Mouse (Mus musculus) macrophage (primary cell): ENCODE data around the gene Atf7ip. TPM values are rescaled to one million over a fixed set of nuclear protein-coding genes. Genes with fewer than 3 reads are reported as not detected.

Experiments
- H3K27ac ChIP-seq: fragments of 350-480 bp; formaldehyde crosslinking; 2 replicates; pipeline ENCODE4 v1.9.0; 2021
- H3K36me3 ChIP-seq: fragments of 350-480 bp; formaldehyde crosslinking; 2 replicates; pipeline ENCODE4 v1.9.0; 2021; ENCODE audit errors: inconsistent target
- H3K4me3 ChIP-seq: fragments of 350-480 bp; formaldehyde crosslinking; 2 replicates; pipeline ENCODE4 v1.9.0; 2021; ENCODE audit errors: inconsistent target
- H3K79me2 ChIP-seq: fragments of 350-480 bp; formaldehyde crosslinking; 2 replicates; pipeline ENCODE4 v1.9.0; 2021; ENCODE audit errors: inconsistent target
- WGBS: methylation state at CpG from one replicate; pipeline ENCODE4 v1.1.7; 2026; ENCODE audit warnings: inconsistent platforms; ENCODE audit not compliant: missing documents; 5-methylcytosine and 5-hydroxymethylcytosine counted together
- polyA plus RNA-seq: library from polyadenylated mRNA; stranded (reverse); fragments of 250-400 nt; gene quantifications from 3 replicates; pipeline ENCODE4 v1.2.4, GENCODE M21; 2018; ENCODE audit warnings: inconsistent platforms

Atf7ip gene
- polyA plus RNA-seq, 1 experiment from 2014 or later: 34.6 TPM

DNA sequence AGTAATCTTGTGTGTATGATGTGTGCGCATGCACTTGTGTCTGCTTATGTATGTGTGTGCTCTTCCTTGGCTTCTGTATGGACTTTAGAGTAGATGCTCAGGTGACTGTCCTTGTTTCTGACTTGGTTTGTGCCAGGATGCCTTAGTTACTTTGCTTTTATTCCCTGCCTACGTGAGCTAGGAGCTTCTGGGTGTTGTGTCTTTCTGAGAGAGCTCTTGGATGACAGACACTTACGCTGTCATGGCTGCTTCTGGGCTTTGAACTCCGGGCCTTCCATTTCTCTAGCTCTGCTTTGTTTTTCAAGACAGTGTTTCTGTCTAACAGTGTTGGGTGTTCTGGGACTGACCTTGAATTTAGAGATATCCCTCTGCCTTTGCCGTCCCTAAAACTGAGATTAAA is 16.7 kb downstream of the Atf7ip start:
- Histone ChIP-seq H3K36me3 (peaks cover 4% of the 10 kb centered on the region), H3K4me3 (no peak overlapping the region), H3K27ac (no peak overlapping the region), H3K79me2 (peaks cover 82% of the 10 kb centered on the region)
- 96% methylated on average over 5 of the region's 5 CpGs for WGBS

DNA sequence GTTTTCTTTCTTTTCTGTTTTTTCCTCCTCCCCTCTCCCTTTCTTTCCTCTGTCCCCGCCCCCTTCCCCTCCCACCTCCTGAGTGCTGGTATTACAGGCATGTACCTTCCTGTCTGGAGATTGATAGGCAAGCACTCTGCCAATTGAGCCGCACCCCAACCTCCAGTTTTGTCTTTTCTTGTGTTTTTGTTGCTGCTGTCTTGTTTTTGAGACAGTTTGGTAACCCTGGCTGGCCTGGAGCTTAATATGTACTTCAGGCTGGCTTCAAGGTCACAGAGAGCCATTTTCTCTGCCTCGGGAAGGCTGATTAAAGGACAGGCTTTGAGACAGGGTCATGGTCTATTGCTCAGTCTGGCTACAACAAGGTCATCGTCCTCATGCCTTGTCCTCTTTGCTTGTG is 18.8 kb downstream of the Atf7ip start:
- H3K79me2 ChIP-seq: peaks cover 100% of the 10 kb centered on the region
- H3K27ac ChIP-seq: no peak overlapping the region
- WGBS: 83% methylated on average over 4 of the region's 4 CpGs
- H3K4me3 ChIP-seq: no peak overlapping the region
- peaks cover 4% of the 10 kb centered on the region for H3K36me3 ChIP-seq

DNA sequence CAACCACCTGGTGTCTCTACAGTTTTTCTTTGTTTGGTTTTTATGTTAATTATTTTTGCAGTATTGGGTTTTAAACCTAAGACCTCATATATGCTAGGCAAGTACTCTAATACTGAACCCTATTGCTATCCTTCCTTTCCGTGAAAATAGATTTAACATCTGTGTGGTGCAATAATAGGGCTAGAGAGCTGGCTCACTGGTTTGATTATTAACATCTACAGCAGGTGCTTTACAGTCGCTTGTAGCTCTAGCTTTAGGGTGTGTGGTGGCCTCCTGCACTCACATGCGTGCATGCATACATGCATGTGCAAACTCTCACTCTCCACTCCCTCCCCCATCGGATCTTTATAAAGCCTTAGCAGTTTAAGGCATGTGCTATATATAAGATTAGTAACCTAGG is 19.6 kb downstream of the Atf7ip start:
- Histone ChIP-seq H3K79me2 (peaks cover 100% of the 10 kb centered on the region), H3K4me3 (no peak overlapping the region), H3K36me3 (peaks cover 4% of the 10 kb centered on the region), H3K27ac (no peak overlapping the region)
- 100% methylated on average over 4 of the region's 4 CpGs for WGBS

DNA sequence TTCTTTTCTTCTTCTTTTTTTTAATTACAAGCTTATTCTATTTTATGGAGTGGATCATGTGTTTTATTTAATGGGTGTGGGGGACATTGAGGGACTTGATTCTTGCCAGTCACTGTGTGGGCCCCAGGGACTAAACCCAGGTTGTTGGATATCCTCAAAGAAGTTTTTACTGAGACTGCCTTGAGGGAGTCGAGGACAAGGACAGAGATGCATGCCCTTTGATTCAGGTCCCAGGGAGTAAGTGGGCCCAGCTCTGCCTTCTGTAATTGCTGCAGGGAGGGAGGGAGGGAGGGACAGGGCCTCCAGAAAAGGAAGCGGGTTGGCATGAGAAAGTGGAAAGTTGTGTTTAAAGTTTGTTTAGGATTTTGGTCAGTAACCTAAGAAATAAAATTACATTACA is 23.2 kb downstream of the Atf7ip start:
- Histone ChIP-seq H3K4me3 (no peak overlapping the region), H3K79me2 (peaks cover 100% of the 10 kb centered on the region), H3K36me3 (peaks cover 4% of the 10 kb centered on the region; the same call in 1 of the 2 replicates), H3K27ac (no peak overlapping the region)
- WGBS: 83% methylated on average over 2 of the region's 2 CpGs

DNA sequence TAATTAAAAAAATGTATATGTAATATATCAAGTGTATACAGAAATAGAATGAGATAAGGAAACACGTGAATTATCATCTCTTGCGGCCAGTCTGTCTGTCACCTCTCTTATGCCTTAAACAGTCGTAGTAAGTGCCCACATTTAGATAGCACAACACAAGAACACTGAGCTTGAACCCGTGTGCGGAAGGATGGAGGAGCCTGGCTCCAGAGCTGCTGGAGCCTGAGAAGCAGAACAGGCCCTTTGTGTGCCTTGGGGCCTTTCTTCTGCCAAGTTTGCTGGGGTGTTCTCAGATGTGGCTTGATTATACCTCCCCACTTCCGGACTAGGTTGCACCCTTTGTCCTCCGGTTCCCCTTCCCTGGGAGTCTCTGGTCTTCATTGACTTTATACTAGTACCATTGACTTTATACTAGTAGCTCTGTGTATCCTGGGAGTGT is 25.8 kb downstream of the Atf7ip start:
- Histone ChIP-seq H3K36me3 (no peaks in the 10 kb centered on the region), H3K27ac (no peak overlapping the region), H3K4me3 (no peak overlapping the region), H3K79me2 (peaks cover 100% of the 10 kb centered on the region)
- WGBS: 39% methylated on average over 7 of the region's 7 CpGs

DNA sequence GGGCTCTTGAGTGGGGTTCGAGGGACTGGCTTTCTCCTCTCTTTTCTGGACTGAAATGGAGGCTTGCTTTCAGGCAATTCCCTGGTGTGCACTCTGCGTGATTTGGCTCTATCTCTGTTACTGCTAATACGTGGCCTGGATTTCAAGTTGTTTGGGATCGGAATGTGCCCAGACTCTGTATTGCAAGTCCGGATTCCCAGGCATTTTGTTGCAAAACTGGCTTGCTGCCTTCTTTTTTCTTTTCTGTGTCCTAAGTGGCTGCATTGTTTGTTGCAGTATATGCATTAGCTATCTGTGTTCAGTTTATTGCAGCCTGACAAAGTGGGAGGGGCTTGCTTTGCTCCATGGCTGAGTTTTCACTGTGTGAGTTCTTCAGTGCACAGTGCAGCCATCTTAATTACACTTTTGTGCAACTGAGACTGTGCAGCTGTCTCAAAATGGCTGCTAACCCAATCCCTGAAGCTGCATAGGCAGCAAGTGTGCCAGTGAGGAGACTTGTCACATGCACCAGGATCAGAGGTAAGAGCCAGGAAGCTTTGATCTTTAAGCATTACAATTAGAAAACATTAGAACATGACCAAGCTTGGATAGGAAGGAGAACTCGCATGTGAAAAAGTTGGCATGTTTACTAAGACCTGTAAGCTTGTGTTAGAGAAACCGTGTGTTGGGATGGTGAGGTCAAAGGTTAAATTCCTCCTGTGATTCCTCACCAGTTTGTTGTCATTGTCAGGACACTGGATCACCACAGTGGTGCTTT is 26.7 kb downstream of the Atf7ip start:
- Histone ChIP-seq H3K79me2 (peaks cover 100% of the 10 kb centered on the region), H3K27ac (no peak overlapping the region), H3K36me3 (peaks cover 3% of the 10 kb centered on the region; the same call in 1 of the 2 replicates), H3K4me3 (no peak overlapping the region)
- WGBS: 78% methylated on average over 7 of the region's 7 CpGs

DNA sequence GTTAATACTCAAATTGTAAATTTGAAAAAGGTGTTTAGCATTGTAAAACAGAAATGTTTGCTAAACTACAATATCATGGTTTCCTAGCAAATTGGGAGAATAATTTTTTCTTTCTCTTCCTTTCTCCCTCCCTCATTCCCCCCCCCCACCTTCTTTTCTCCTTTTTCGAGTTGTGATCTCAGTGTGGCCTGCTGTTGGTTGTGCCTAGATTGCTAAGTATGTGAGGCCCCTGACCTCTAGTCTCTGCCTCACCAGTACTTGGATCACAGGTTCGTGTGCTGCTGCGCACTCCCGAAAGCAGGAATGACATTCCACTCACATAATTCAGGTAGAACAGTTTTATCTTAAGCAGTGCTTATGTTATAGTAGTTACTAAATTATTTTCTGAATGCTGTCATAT is 27.8 kb downstream of the Atf7ip start:
- WGBS: 63% methylated on average over 1 of the region's 4 CpGs
- H3K79me2 ChIP-seq: peaks cover 100% of the 10 kb centered on the region
- peaks cover 7% of the 10 kb centered on the region; the same call in 1 of the 2 replicates for H3K36me3 ChIP-seq
- H3K4me3 ChIP-seq: no peak overlapping the region
- H3K27ac ChIP-seq: no peak overlapping the region

DNA sequence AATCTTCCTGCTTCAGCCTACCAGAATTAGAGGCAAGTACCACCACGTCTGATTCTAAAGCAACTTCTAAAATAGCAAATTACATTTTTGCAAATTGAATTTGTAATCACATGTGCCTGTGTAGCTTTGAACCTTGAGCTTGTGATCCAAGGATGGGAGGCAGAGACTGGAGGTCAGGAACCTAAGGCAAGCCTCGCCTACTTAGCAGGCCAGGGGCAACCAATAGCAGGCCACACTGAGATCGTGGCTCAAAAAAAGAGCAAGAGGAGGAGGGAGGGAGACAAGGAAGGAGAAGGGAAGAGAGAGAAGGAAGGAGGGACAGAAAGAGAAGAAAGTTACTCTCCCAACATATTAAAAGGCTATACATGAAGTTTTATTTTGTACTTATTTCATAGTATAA is 28.5 kb downstream of the Atf7ip start:
- 81% methylated on average over 3 of the region's 3 CpGs for WGBS
- H3K36me3 ChIP-seq: peaks cover 7% of the 10 kb centered on the region; the same call in 1 of the 2 replicates
- H3K79me2 ChIP-seq: peaks cover 100% of the 10 kb centered on the region
- H3K27ac ChIP-seq: no peak overlapping the region
- no peak overlapping the region for H3K4me3 ChIP-seq

DNA sequence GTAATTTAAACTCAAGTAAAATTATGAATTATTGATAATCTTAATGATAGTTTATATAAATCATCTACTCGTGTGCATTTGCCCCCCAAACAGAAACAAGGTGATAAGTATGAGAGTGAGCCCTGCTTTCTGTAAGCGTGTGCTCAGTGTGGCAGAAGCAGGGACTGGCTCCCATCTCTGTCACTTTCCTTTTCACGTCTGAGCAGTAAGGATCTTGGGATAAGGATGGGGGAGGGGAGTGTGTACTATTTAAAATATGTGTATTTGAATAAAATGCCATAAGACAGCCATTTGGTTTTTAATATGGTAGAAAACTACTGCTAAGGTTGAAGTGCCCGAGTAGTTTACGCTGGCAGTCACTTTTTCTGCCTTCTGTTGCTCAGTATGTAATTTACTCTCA is 29.2 kb downstream of the Atf7ip start:
- Histone ChIP-seq H3K36me3 (peaks cover 14% of the 10 kb centered on the region; the same call in 1 of the 2 replicates), H3K27ac (no peak overlapping the region), H3K4me3 (no peak overlapping the region), H3K79me2 (peaks cover 100% of the 10 kb centered on the region)
- 87% methylated on average over 5 of the region's 5 CpGs for WGBS

DNA sequence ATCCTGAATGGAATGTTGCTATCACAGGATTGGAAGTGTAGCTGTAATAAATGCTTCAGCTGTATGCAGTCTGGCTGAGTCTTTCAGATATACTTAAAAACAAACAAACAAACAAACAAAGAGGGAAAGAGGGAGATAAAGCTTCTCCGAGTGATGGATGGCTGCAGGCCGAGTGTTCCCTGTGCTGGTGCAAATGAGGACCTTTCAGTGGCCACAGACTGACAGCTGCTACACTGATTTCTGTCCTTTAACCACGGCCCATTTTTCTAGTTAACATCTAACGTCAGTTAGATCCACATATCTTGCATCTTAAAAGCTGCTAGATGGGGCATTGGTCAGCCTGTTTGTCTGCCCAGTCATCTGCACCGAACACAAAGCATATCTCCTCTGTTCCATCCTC is 30.2 kb downstream of the Atf7ip start:
- Histone ChIP-seq H3K36me3 (peaks cover 15% of the 10 kb centered on the region; the same call in 1 of the 2 replicates), H3K27ac (no peak overlapping the region), H3K4me3 (no peak overlapping the region), H3K79me2 (peaks cover 100% of the 10 kb centered on the region)
- WGBS: 76% methylated on average over 5 of the region's 5 CpGs

DNA sequence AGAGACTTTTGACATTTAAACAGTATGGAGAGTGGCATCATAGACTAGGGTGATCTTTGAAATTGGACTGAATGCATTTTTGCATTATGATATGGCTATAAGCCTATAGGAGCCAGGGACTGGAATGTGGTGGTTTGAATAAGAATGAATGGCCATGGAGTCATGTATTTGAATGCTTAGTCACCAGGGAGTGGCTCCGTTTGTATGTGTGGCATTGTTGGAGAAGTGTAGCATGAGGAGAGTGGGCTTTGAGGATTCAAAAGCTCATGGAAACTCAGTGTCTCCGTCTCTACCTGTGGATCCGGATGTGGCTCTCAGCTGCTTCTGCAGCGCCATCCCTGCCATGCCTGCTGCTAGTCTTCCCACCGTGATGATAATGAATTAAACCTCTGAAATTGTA is 35.4 kb downstream of the Atf7ip start:
- H3K79me2 ChIP-seq: peaks cover 100% of the 10 kb centered on the region
- no peak overlapping the region for H3K4me3 ChIP-seq
- no peak overlapping the region for H3K27ac ChIP-seq
- 95% methylated on average over 4 of the region's 5 CpGs for WGBS
- H3K36me3 ChIP-seq: peaks cover 15% of the 10 kb centered on the region; the same call in 1 of the 2 replicates

DNA sequence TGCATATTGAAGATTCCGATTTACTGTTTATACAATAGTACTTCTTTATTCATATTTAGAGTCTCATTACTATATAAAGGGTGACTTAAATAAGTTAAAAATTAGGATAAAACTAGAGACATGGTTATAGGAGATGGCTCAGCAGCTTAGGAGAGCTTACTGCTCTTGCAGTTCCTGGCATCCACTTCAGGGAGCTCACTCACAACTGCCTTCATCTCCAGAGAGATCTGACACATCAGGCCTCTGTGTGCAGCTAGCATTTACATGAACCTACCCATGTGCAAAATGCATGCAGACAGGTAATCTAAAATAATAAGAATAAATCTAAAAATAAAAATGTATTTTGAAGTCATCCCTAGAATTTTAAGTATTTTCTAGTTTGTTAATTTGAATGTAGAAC is 36.1 kb downstream of the Atf7ip start:
- peaks cover 100% of the 10 kb centered on the region for H3K79me2 ChIP-seq
- no peak overlapping the region for H3K4me3 ChIP-seq
- peaks cover 15% of the 10 kb centered on the region; the same call in 1 of the 2 replicates for H3K36me3 ChIP-seq
- no peak overlapping the region for H3K27ac ChIP-seq
- WGBS: 92% methylated on average over 1 of the region's 1 CpGs

DNA sequence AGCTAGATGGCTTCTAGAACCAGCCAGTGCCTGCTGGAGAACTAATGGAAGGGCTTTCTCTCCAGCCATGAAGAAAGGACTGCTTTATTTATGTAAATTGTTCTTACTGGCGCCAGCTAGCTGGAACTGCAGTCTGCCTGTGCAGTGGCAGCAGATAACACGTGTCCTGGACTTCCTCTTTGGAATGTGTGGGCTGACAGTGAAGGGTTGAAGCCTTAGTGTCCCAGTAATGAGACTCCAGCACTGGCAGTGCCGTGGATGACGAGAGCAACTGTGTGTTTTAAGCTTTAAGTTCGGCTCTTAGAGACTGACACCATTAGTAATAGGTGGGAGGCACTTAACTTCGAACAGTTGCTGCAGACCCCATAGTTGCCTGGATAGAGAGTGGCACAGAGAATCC is 37.2 kb downstream of the Atf7ip start:
- Histone ChIP-seq H3K4me3 (no peak overlapping the region), H3K36me3 (peaks cover 8% of the 10 kb centered on the region; the same call in 1 of the 2 replicates), H3K27ac (0 out of 2 replicates have a peak overlapping the region, but pooled peaks have one; percentile 4)

DNA sequence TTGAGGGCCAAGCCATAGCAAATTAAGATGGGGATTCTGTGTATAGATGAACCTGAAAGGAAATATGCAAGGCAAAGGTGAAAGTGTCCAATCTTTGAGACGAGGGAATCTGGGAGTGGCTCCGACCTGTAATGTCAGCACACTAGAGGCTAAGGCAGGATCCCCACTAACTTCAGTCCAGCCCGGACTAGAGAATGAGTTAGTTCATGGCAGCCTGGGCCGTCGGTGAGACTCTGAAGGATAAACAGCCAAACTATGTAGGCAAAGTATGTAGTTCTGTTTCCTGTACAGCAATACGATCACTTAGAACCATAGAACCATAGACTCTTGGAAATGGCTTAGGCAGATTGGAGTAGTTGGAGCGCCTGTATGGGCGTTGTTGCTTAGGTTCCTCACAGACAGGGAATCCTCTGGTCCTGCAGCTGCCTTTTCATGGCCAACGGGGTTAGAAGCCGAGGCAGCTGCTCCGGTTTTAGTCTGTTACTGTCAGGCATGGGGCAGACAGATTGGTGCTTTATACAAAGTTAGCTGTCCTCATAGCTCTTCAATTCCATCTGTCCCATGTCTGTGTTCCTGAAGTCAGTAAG is 39.4 kb downstream of the Atf7ip start:
- 94% methylated on average over 11 of the region's 11 CpGs for WGBS
- Histone ChIP-seq H3K4me3 (no peak overlapping the region), H3K27ac (no peak overlapping the region), H3K36me3 (no peaks in the 10 kb centered on the region), H3K79me2 (peaks cover 100% of the 10 kb centered on the region)

More for the DNA sequence above, 37.2 kb downstream of the Atf7ip start:
- 10% methylated on average over 6 of the region's 6 CpGs for WGBS
- H3K79me2 ChIP-seq: peaks cover 100% of the 10 kb centered on the region

DNA sequence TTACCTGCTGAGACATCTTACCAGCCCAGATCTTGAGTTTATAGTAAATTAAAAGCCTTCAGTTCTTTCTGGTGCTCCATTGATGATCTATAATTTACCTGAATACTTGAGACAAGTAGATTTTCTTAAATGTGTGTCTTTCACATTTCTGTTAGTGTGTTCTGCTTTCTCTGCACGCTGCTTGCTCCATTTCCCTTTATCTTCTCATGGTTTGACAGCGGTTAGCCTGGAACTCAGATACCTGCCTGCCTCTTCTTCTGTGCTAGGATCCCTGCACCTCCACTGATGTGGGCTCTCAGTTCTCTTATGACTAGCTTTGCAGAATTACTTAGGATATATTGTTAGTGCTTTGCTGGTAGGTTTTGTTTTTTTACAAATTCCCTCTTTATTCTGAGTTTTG is 40.3 kb downstream of the Atf7ip start:
- Histone ChIP-seq H3K4me3 (no peak overlapping the region), H3K27ac (no peak overlapping the region), H3K79me2 (peaks cover 100% of the 10 kb centered on the region), H3K36me3 (no peaks in the 10 kb centered on the region)
- WGBS: 86% methylated on average over 2 of the region's 2 CpGs
